Mouse (Mus musculus) heart, embryonic 11.5 days (tissue): ENCODE results near the gene Grin2c. TPM values are rescaled to one million over a fixed set of nuclear protein-coding genes. Genes with fewer than 3 reads are reported as not detected.
A peak's percentile ranks its signal among the peaks of the same experiment; 100 is the strongest.

ENCODE experiments used
- ATAC-seq: fragments of 200-750 bp; cut with Nextera tagmentation; replicated peaks from 2 replicates; pipeline ENCODE4 v1.8.0; 2017; ENCODE audit warnings: moderate library complexity; ENCODE audit not compliant: insufficient number of reproducible peaks, low FRiP score, low TSS enrichment
- H3K27ac ChIP-seq: fragments of 300-500 bp; sonication (generic); 2 replicates; pipeline ENCODE4 v1.5.1; 2014; ENCODE audit warnings: mild to moderate bottlenecking, low read depth, low read length
- H3K27me3 ChIP-seq: fragments of 300-500 bp; sonication (generic); 2 replicates; pipeline ENCODE4 v1.6.1; 2014; ENCODE audit warnings: mild to moderate bottlenecking, low read length, mixed read lengths; ENCODE audit not compliant: control insufficient read depth, insufficient read depth
- H3K36me3 ChIP-seq: fragments of 300-500 bp; sonication (generic); 2 replicates; pipeline ENCODE4 v1.6.1; 2014; ENCODE audit warnings: mild to moderate bottlenecking, low read length, moderate library complexity, mixed read lengths; ENCODE audit not compliant: control insufficient read depth, insufficient read depth
- H3K4me1 ChIP-seq: fragments of 300-500 bp; sonication (generic); 2 replicates; pipeline ENCODE4 v1.6.1; 2014; ENCODE audit warnings: low read length; ENCODE audit not compliant: control insufficient read depth, insufficient read depth
- H3K4me2 ChIP-seq: fragments of 300-500 bp; sonication (generic); 2 replicates; pipeline ENCODE4 v1.6.1; 2014; ENCODE audit warnings: mild to moderate bottlenecking, moderate library complexity
- H3K4me3 ChIP-seq: fragments of 300-500 bp; sonication (generic); 2 replicates; pipeline ENCODE4 v1.5.1; 2014; ENCODE audit warnings: low read depth, low read length
- H3K9ac ChIP-seq: fragments of 300-500 bp; sonication (generic); 2 replicates; pipeline ENCODE4 v1.6.1; 2014; ENCODE audit warnings: mild to moderate bottlenecking, low read depth, low read length, moderate library complexity
- H3K9me3 ChIP-seq: fragments of 300-500 bp; sonication (generic); replicated peaks from 2 replicates; pipeline ENCODE4 v1.6.1; 2016; ENCODE audit warnings: low read length; ENCODE audit not compliant: control insufficient read depth
- WGBS: fragments of 180-500 bp; shearing (Covaris S2); extraction: QIAGEN DNeasy Blood & Tissue Kit; methylation state at CpG from one replicate; pipeline ENCODE4 v1.1.7; 2014; ENCODE audit not compliant: insufficient replicate concordance; 5-methylcytosine and 5-hydroxymethylcytosine counted together
- polyA plus RNA-seq: library from polyadenylated mRNA; unstranded; fragments of >200 nt; fragmentation: Nextera tagmentation; extraction: Ambion mirVana; gene quantifications from 2 replicates; pipeline ENCODE4 v1.2.1, GENCODE M21; 2014

Gene Grin2c
- polyA plus RNA-seq, 1 experiment from 2014 or later: 0.13 TPM

- H3K4me2 ChIP-seq: no peak overlapping the region
- H3K27ac ChIP-seq: no peak overlapping the region
- no peak for ATAC-seq
- no peaks in the 10 kb centered on the region; the same call in 1 of the 2 replicates for H3K4me1 ChIP-seq
- H3K4me3 ChIP-seq: no peak overlapping the region
- H3K27me3 ChIP-seq: no peaks in the 10 kb centered on the region
- H3K9ac ChIP-seq: no peak overlapping the region
- 82% methylated on average over 2 of the region's 2 CpGs for WGBS
- H3K9me3 ChIP-seq: no peaks in the 10 kb centered on the region
- H3K36me3 ChIP-seq: no peaks in the 10 kb centered on the region
Observed at GRCm38 (mm10) chr11:115288305-115288704, 21.3 kb upstream of the Grin2c start.

GRCm38 (mm10) chr11:115287386-115287785, 20.3 kb upstream of the Grin2c start:
- H3K4me3 ChIP-seq: no peak overlapping the region
- no peak for ATAC-seq
- H3K27ac ChIP-seq: no peak overlapping the region
- no peak overlapping the region for H3K4me2 ChIP-seq
- no peaks in the 10 kb centered on the region for H3K9me3 ChIP-seq
- no peaks in the 10 kb centered on the region for H3K36me3 ChIP-seq
- no peaks in the 10 kb centered on the region; the same call in 1 of the 2 replicates for H3K4me1 ChIP-seq
- H3K27me3 ChIP-seq: no peaks in the 10 kb centered on the region
- H3K9ac ChIP-seq: no peak overlapping the region
- WGBS: 74% methylated on average over 5 of the region's 5 CpGs

GRCm38 (mm10) chr11:115286201-115286993, 19.4 kb upstream of the Grin2c start:
- no peak overlapping the region for H3K4me3 ChIP-seq
- no peak for ATAC-seq
- no peak overlapping the region for H3K4me2 ChIP-seq
- no peaks in the 10 kb centered on the region for H3K36me3 ChIP-seq
- 70% methylated on average over 19 of the region's 19 CpGs for WGBS
- H3K27me3 ChIP-seq: no peaks in the 10 kb centered on the region
- H3K9ac ChIP-seq: no peak overlapping the region
- no peaks in the 10 kb centered on the region; the same call in 1 of the 2 replicates for H3K4me1 ChIP-seq
- no peak overlapping the region for H3K27ac ChIP-seq
- H3K9me3 ChIP-seq: no peaks in the 10 kb centered on the region

- no peaks in the 10 kb centered on the region for H3K9me3 ChIP-seq
- no peak for ATAC-seq
- WGBS: 55% methylated on average over 4 of the region's 4 CpGs
- H3K4me1 ChIP-seq: no peaks in the 10 kb centered on the region; the same call in 1 of the 2 replicates
- no peak overlapping the region for H3K4me3 ChIP-seq
- no peaks in the 10 kb centered on the region for H3K36me3 ChIP-seq
- H3K27me3 ChIP-seq: no peaks in the 10 kb centered on the region
- H3K4me2 ChIP-seq: no peak overlapping the region
- H3K27ac ChIP-seq: no peak overlapping the region
- no peak overlapping the region for H3K9ac ChIP-seq
Observed at GRCm38 (mm10) chr11:115285282-115285681, 18.2 kb upstream of the Grin2c start.

GRCm38 (mm10) chr11:115283891-115284620, 17.0 kb upstream of the Grin2c start:
- Histone ChIP-seq H3K27ac (no peak overlapping the region), H3K4me3 (no peak overlapping the region), H3K9me3 (no peaks in the 10 kb centered on the region), H3K27me3 (no peaks in the 10 kb centered on the region), H3K4me2 (no peak overlapping the region), H3K36me3 (no peaks in the 10 kb centered on the region), H3K4me1 (no peaks in the 10 kb centered on the region), H3K9ac (no peak overlapping the region)
- WGBS: 88% methylated on average over 12 of the region's 12 CpGs
- no peak for ATAC-seq

DNA sequence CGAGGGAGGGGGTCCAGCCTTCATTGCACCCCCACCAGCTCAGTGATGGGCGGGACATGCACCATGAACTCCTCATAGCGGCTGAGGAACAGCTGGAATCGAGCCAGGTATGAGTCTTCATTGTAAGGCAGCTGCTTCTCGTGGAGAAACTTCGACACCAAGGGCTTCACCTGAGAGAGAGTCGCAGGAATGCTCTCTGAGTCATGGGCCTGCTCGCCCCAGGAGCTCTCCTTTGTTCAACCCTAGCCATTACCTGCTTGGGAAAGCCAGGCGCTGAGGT, 16.4 kb upstream of the Grin2c start:
- H3K4me2 ChIP-seq: no peak overlapping the region
- ATAC-seq: no peak
- no peaks in the 10 kb centered on the region for H3K9me3 ChIP-seq
- no peaks in the 10 kb centered on the region for H3K36me3 ChIP-seq
- no peak overlapping the region for H3K4me3 ChIP-seq
- no peaks in the 10 kb centered on the region for H3K27me3 ChIP-seq
- H3K27ac ChIP-seq: no peak overlapping the region
- 73% methylated on average over 9 of the region's 9 CpGs for WGBS
- no peaks in the 10 kb centered on the region for H3K4me1 ChIP-seq
- H3K9ac ChIP-seq: 0 out of 2 replicates have a peak overlapping the region, but pooled peaks have one; percentile 23

GRCm38 (mm10) chr11:115282723-115283485, 15.9 kb upstream of the Grin2c start:
- H3K27me3 ChIP-seq: no peaks in the 10 kb centered on the region
- H3K4me1 ChIP-seq: peaks cover 3% of the 10 kb centered on the region
- ATAC-seq: peak; percentile 24
- H3K4me3 ChIP-seq: no peak overlapping the region
- H3K36me3 ChIP-seq: no peaks in the 10 kb centered on the region
- no peak overlapping the region for H3K4me2 ChIP-seq
- 84% methylated on average over 8 of the region's 8 CpGs for WGBS
- H3K9ac ChIP-seq: 0 out of 2 replicates have a peak overlapping the region, but pooled peaks have one; percentile 23
- H3K27ac ChIP-seq: no peak overlapping the region
- H3K9me3 ChIP-seq: no peaks in the 10 kb centered on the region

- H3K4me2 ChIP-seq: no peak overlapping the region
- H3K27ac ChIP-seq: no peak overlapping the region
- no peaks in the 10 kb centered on the region for H3K36me3 ChIP-seq
- ATAC-seq: no peak
- H3K9ac ChIP-seq: 0 out of 2 replicates have a peak overlapping the region, but pooled peaks have one; percentile 18
- H3K9me3 ChIP-seq: no peaks in the 10 kb centered on the region
- H3K27me3 ChIP-seq: no peaks in the 10 kb centered on the region
- peaks cover 6% of the 10 kb centered on the region for H3K4me1 ChIP-seq
- H3K4me3 ChIP-seq: no peak overlapping the region
- 67% methylated on average over 8 of the region's 8 CpGs for WGBS
Observed at GRCm38 (mm10) chr11:115282295-115282694, 15.3 kb upstream of the Grin2c start.
